Mouse (Mus musculus) mammary gland, adult 2 months (tissue): ENCODE data around the gene Ctso. TPM values are rescaled to one million over a fixed set of nuclear protein-coding genes. Genes with fewer than 3 reads are reported as not detected.

ENCODE experiments used
- polyA plus RNA-seq: library from polyadenylated mRNA; depleted of rRNA; stranded (reverse); fragments of >200 nt; gene quantifications from 2 replicates; pipeline ENCODE4 v1.2.3, GENCODE M21; 2012; ENCODE audit warnings: low replicate concordance; rRNA removed

The Ctso gene
- 7.5 and 17.4 TPM in 2 replicates for polyA plus RNA-seq

DNA sequence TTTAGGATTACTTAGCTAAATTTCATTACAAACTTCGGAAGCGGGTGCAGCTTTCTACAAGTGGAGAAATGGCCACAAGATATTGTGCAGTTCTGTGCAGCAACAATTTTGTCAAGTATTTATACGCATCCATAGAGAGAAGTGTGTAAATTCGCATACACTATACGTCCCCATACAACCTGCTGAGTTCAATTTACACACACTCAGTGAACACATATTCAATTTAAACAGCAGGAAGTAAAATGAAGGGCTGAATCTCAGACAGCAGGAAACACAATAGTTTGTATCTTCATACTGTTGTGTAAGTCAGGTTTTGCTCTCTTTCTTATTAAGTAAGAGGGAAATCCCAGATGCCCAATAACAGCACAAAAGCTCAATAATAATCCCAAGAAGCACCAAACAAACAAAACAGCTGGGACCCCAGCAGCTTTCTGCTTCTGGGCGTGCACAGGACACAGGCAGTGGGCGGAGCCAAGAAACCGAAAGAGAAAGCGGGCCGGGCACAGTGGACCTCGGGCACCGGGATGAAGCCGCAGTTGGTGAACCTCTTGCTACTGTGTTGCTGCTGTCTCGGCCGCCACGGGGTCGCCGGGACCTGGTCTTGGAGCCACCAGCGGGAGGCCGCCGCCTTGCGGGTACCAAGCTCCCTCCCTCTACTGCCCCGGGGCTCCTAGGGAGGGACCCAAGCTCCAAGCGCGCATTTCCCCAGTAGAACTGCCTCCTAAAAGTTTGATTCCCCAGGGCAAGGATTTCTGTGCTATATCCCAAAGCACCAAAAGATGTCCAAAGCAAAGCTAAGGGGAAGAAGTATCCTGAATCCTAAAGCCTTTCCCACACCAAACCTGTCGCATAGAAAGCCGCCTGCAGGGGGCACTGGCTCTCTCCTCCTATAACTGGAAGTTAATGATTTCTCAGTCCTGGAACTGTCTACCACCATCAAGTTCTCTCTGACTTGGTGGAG, at the start of gene Ctso:
Ctso (plus strand) TSS at position 461 of the 961 bp plus-strand sequence.

DNA sequence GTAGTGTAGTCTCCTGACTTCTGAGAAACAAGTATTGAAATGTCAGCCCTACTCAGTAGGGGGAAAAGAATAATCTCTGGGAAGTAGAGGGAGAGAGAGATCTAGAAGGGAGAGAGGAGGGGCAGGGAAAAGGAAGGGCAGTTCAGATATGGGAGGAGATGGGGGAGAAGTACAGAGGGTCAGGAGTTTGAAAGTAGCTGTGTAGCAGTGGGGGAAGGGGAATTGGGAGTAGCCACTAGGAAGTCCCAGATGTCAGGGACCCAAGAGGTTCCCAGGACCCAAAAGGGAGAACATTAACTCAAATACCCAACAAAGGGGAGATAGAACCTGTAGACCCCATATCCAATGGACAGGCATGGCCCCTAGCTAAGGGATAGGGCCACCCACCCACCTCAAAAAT, 43.7 kb downstream of the Ctso start, which contains the start of gene Tdo2:
Tdo2 (minus strand) TSS at position 101 of the 400 bp plus-strand sequence.

DNA sequence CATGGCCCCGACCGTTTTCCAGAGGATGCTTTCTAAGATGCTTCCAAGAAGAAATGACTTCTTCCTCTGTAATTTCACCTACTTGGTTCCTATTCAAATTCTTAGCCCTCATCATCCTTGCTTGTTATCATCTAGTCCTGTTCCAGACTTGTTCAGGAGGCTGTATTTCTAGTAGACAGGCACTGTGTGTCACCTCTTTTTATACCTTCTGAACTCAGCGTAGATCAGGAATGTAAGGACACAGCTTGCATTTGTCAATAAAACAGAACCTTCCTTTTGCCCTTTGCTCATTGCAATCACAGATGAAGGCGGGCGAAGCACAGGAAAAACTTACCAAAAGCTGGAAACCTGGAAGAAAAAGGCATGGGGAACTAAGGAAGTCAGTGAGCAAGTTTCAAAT, 49.6 kb downstream of the Ctso start, which contains the start of gene Asic5:
Asic5 (plus strand) TSS at position 301 of the 400 bp plus-strand sequence.

Other genes with a start within 250 kb of the Ctso start
- 0.22 and 2.3 TPM in 2 replicates for gene Tdo2, start 43.6 kb downstream of the Ctso start, polyA plus RNA-seq
- not detected in 2 replicates for gene Asic5, start 49.7 kb downstream of the Ctso start, polyA plus RNA-seq
- gene Gucy1b1, start 142.1 kb downstream of the Ctso start, polyA plus RNA-seq: 2.6 and 6.0 TPM in 2 replicates
- 6.8 and 9.5 TPM in 2 replicates for gene Gucy1a1, start 213.2 kb downstream of the Ctso start, polyA plus RNA-seq